24 mouse cellular contexts compared by ENCODE assay signal in the genomic region with DNA sequence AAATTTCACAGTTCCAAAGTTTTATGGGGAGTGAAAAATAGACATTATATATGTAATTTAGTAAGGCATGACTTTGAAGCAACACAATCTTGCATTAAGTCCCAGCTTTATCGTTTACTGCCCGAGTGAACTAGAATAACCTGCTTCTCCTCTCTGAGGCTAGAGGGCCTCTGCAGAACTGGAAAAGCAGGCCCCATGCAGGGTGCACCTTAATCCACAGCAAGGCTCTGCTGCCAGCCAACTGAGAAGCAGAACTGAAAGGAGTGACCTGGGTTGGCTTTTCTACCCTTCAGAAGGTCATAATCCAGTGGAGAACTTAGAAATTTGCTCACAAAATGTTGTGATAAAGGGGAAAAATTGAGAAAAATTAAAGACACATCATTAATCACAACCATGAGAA.
DNase-seq lines count a peak whose midpoint lies in the region; ATAC-seq lines count a peak whose summit lies in the region.
"Had no signal": no experiment of that assay in that cellular context is flagged by ENCODE, and none has a peak within 500 bp of the region (broad histone marks: within the 10 kb centered on the region; RNA-seq: fewer than 3 reads in every experiment).

No protein-coding gene starts in this region.

- no peaks in the 10 kb centered on the region for H3K9me3 ChIP-seq in intestine, embryonic 15.5 days
- H3K9me3 ChIP-seq in intestine, embryonic 16.5 days (ENCODE audit: control insufficient read depth, low read length): no peaks in the 10 kb centered on the region
- H3K9me3 ChIP-seq: forebrain, embryonic 15.5 days; heart, embryonic 13.5 days; limb, embryonic 12.5 days; neural tube, embryonic 13.5 days had no signal

- no peak overlapping the region for H3K27ac ChIP-seq in intestine, embryonic 15.5 days
- H3K27ac ChIP-seq in intestine, embryonic 16.5 days (ENCODE audit: low read length): no peak overlapping the region
- H3K27ac ChIP-seq: forebrain, embryonic 15.5 days; heart, embryonic 13.5 days; hindbrain, postnatal 0 days; limb, embryonic 12.5 days; liver, embryonic 14.5 days; neural tube, embryonic 13.5 days had no signal

- H3K4me1 ChIP-seq in intestine, embryonic 15.5 days (replicated peaks): no peaks in the 10 kb centered on the region
- H3K4me1 ChIP-seq in intestine, embryonic 16.5 days (ENCODE audit: control insufficient read depth, insufficient read depth, low read length): no peaks in the 10 kb centered on the region
- H3K4me1 ChIP-seq: forebrain, embryonic 15.5 days; heart, embryonic 13.5 days; limb, embryonic 12.5 days; neural tube, embryonic 13.5 days had no signal

- DNase-seq in urinary bladder, postnatal 14 days (ENCODE audit: low spot score): peak; percentile 76
- no peak for DNase-seq in urinary bladder, adult 2 months (ENCODE audit: low spot score)
- peak; percentile 15 to 28 for DNase-seq in kidney, postnatal 4 days
- no peak for DNase-seq in heart, postnatal 14 days
- DNase-seq in layer of hippocampus, postnatal 36 days: no peak
- DNase-seq in adrenal gland, postnatal 14 days: no peak
- DNase-seq: adrenal gland, adult 2 months; cerebellum, postnatal 14 days; embryo, embryonic 11 days; heart, postnatal 4 days; lung, postnatal 4 days; right cerebral cortex, postnatal 14 days; thymus, postnatal 36 days had no signal

- no peaks in the 10 kb centered on the region for H3K27me3 ChIP-seq in intestine, embryonic 15.5 days (replicated peaks)
- H3K27me3 ChIP-seq in intestine, embryonic 16.5 days (replicated peaks; ENCODE audit: control insufficient read depth, insufficient read depth, low read length): no peaks in the 10 kb centered on the region
- H3K27me3 ChIP-seq: forebrain, embryonic 15.5 days; heart, embryonic 13.5 days; limb, embryonic 12.5 days; neural tube, embryonic 13.5 days had no signal

- no peak overlapping the region for H3K9ac ChIP-seq in intestine, embryonic 15.5 days
- no peak overlapping the region for H3K9ac ChIP-seq in intestine, embryonic 16.5 days (ENCODE audit: low read depth, low read length)
- H3K9ac ChIP-seq: forebrain, embryonic 15.5 days; heart, embryonic 13.5 days; limb, embryonic 12.5 days; liver, embryonic 14.5 days; neural tube, embryonic 13.5 days had no signal

- ATAC-seq in intestine, embryonic 15.5 days: peak; percentile 69; the same call in 1 of the 2 replicates
- ATAC-seq in intestine, embryonic 16.5 days: no peak
- ATAC-seq: CD4-positive, CD25-positive, alpha-beta regulatory T cell, adult 4 months; forebrain, embryonic 15.5 days; hindbrain, postnatal 0 days had no signal

- H3K36me3 ChIP-seq in intestine, embryonic 15.5 days: no peaks in the 10 kb centered on the region
- no peaks in the 10 kb centered on the region for H3K36me3 ChIP-seq in intestine, embryonic 16.5 days (ENCODE audit: control insufficient read depth, insufficient read depth, low read length)
- H3K36me3 ChIP-seq: forebrain, embryonic 15.5 days; heart, embryonic 13.5 days; limb, embryonic 12.5 days; neural tube, embryonic 13.5 days had no signal

- no peak overlapping the region for H3K4me2 ChIP-seq in intestine, embryonic 15.5 days (replicated peaks)
- H3K4me2 ChIP-seq in intestine, embryonic 16.5 days (ENCODE audit: low read depth, low read length): no peak overlapping the region
- H3K4me2 ChIP-seq: forebrain, embryonic 15.5 days; heart, embryonic 13.5 days; limb, embryonic 12.5 days; midbrain, embryonic 11.5 days; neural tube, embryonic 13.5 days had no signal

- 69% methylated on average over 2 of the region's 2 CpGs for WGBS in intestine, embryonic 15.5 days
- 58% methylated on average over 2 of the region's 2 CpGs for WGBS in intestine, embryonic 16.5 days

- H3K4me3 ChIP-seq in intestine, embryonic 15.5 days (replicated peaks): no peak overlapping the region
- no peak overlapping the region for H3K4me3 ChIP-seq in intestine, embryonic 16.5 days (ENCODE audit: low read length)
- H3K4me3 ChIP-seq: erythroblast, embryonic 14.5 days; forebrain, embryonic 15.5 days; heart, embryonic 13.5 days; limb, embryonic 12.5 days; neural tube, embryonic 13.5 days had no signal

- intact Hi-C loops in heart, postnatal 14 days (cut with DNase I): no loop called here

Comparison
In these comparisons a context has a peak if more than half of its experiments do, and no peak if none do; other contexts are left out.
1. DNase-seq: peak in urinary bladder, postnatal 14 days (single experiment) and kidney, postnatal 4 days (2 of 2); none in urinary bladder, adult 2 months (single experiment), heart, postnatal 14 days (0 of 2), layer of hippocampus, postnatal 36 days (0 of 2) and adrenal gland, postnatal 14 days (single experiment).